Mouse (Mus musculus): Measurements from ENCODE around the gene Pllp.

The Pllp gene

GRCm38 (mm10) chr8:94695994-94696384 is at the start of gene Pllp:
Pllp (minus strand) TSS chr8:94696278.
- no peak for DNase-seq

- DNase-seq = no peak
These were observed 49.6 kb upstream of the Pllp start, which contains the start of gene Ccl22 for GRCm38 (mm10) chr8:94745476-94746184. Ccl22 (plus strand) TSS chr8:94745590.

DNA sequence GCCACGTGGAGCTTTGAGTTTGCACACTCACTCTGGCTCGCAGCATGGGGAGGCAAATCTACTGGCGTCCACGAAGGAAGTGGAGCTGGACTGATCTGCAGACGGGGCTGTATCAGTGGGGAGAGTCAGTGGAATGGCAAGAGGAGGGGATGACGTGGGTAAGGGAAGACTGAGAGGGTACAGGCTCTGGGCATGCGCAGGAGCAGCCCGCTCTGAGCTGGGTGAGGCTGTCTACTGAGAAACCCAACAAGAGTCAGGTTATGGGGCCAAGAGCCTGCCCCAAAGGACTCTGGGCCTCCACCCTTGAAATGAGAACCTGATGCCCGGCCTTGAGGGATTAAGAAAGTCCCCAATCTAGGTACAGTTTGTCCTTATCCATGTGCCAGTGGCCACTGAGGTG is 48.9 kb upstream of the Pllp start:
- DNase-seq = no peak

GRCm38 (mm10) chr8:94744484-94744883 is 48.4 kb upstream of the Pllp start:
- no peak for DNase-seq

DNA sequence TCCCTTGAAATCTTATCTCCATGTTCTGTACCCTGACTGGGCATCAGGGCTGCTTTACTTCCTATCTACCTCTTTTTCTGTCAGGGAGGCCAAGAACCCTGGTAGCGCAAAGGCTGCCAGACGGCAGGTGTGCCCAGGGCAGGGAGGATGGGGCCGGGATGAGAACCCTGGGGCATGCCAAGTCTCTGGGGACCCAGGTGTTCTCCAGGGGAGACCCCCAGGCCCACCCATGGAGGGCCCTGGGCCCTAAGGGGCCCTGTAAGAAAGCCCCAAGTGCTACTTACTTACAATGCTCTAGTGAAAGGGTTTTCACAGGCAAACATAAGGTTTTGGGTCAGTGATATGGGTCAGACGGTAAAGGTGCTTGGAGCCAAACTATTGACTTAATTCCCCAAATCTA is 45.6 kb upstream of the Pllp start:
- no peak for DNase-seq

DNA sequence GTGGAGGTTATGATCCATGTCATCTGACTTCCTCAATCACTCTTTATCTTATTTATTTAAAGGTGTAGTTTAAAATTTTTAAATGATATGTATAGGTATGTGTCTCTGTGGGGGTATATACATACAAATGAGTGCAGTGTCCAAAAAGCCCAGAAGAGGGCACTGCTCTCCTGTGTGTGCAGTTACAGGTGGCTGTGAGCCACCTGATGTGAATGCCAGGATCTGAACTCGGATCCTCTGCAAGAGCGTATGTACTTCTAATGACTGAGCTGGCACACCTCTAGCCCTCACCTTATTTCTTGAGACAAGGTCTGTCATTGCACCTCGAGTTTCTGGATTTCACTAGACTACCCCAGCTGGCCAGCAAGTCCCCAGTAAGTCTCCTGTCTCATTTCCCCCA is 44.5 kb upstream of the Pllp start:
- no peak for DNase-seq

DNA sequence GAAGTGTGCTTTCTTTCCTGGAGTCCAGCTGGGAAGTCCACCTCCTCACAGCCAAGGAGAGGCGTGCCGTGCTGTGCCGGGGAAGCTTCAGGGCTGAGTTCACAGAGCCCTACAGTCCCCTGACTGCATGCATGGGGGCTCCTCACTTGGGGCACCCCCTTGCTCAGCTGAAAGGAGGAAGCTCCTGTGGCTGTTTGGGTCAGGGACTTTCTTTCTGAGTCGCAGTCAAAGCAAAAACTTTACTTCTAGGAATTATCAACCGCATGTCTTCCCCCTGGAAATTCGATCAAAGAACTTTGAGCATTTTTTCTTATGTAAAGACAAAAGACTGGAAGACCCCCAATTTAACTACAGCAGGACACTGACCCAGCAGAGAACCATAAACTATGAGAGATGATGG is 43.8 kb upstream of the Pllp start:
- DNase-seq = no peak

GRCm38 (mm10) chr8:94735426-94736094 is 39.5 kb upstream of the Pllp start:
- DNase-seq = no peak

GRCm38 (mm10) chr8:94734735-94735350 is 38.8 kb upstream of the Pllp start:
- no peak for DNase-seq

DNA sequence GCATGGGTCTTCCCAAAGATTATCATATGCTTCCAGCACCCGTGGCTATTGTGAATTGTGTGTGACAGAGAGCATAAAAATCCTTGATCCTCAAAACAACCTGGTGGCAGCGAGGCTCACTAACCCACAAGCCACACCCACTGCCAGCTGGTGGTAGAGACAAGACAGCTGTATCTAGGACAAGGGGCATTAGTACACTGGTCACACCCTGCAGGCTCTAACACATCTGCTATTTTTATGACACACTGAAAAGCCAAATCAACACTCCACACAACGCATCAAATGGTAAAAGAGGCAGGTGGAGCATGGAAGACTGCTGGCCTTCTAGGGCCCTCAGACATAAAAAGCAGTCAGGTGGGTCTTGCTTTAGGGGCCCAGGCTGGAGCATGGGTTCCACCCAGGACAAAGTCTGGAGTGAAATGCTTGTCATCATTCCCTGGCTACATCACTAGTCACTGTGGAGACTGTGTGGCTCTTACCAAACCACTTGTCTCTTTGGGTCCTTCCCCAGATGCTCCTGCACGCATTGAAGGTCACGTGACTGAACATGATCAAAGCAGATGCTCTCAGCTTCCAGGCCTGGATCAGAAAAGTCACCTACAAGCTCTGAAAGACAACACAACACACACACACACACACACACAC is 37.9 kb upstream of the Pllp start:
- DNase-seq = no peak

DNA sequence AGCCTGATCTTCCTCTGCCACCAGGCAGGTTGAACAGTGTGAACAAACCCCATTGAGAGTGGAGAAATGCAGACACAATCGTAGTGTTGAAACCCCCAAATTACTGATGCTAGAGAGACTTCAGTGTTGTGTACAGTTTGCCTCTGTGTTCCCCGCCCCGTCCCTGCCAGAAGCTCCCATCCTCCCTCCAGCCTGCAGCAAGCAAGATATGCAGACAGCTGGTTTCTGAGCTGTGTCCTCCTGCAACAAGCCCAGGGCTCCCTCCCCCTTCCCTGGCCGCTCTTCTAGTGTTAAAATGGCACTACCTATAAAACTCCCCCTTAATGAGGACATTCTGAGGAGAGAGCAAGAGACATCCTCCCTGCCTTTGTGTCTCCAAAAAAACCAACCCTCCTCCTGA is 33.2 kb upstream of the Pllp start:
- no peak for DNase-seq

DNA sequence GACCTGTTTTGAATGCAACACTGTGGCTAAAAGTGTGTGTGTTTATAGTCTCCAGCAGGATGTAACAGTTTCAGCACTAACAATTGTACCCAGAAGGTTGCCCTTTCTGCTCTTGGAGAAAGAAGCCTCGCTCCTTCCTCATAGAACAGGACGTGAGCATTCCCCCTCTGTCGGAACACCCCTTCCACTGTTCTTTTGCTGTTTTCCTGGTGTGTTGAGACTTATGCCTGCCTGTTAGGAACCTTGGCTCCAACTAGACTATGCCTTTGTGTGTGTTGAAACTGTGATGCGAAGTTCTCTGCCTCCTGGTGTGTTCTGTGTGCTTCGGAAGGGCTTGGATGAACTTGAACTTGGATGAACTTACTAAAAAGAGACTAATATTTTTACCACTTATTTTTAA is 29.9 kb upstream of the Pllp start:
- no peak for DNase-seq

GRCm38 (mm10) chr8:94716841-94717240 is 20.8 kb upstream of the Pllp start:
- no peak for DNase-seq

DNA sequence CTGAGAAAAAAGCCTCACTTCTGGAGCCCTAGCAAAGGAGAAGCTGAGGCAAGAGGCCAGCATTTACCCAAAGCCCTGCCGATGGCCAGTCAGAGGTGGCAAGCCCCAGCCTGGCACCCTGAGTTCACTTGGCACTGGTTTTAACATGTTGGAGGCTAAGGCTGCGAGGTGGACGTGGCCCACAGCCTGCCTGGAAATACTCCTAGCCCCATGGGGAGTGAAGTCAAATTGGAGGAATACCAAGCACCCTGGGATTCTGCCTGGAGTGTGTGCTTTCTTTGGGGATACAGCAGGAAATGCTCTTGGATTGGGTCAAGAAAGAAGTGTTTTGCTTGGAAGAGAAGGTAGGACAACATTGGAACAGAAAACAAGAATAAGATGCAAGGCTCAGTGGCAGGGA is 19.8 kb upstream of the Pllp start:
- DNase-seq = no peak

DNA sequence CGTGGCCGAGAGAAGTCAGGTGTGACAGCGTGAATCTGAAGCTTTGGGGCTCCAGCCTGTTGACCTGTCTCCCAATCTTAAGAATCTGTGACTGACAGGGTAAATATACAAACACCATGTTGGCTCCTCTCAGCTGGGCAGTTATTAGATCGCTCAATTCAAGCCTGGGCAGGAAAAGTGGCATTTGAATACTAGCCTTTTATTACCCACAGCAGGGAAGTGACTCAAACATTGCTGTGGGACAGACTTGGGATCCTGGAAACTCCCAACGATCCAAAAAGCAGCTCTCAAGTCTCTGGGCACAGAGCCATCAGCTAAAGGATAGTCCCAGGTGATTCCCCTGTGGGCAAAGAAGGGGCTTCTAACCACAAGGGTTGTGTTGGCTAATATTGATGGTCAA is 18.5 kb upstream of the Pllp start:
- no peak for DNase-seq

- peak; percentile 67 to 73 for DNase-seq
These were observed 15.2 kb upstream of the Pllp start for GRCm38 (mm10) chr8:94711160-94711718.

- DNase-seq = no peak
These were observed 14.3 kb upstream of the Pllp start for GRCm38 (mm10) chr8:94710336-94710735.

GRCm38 (mm10) chr8:94706732-94707395 is 10.8 kb upstream of the Pllp start:
- DNase-seq = no peak

DNA sequence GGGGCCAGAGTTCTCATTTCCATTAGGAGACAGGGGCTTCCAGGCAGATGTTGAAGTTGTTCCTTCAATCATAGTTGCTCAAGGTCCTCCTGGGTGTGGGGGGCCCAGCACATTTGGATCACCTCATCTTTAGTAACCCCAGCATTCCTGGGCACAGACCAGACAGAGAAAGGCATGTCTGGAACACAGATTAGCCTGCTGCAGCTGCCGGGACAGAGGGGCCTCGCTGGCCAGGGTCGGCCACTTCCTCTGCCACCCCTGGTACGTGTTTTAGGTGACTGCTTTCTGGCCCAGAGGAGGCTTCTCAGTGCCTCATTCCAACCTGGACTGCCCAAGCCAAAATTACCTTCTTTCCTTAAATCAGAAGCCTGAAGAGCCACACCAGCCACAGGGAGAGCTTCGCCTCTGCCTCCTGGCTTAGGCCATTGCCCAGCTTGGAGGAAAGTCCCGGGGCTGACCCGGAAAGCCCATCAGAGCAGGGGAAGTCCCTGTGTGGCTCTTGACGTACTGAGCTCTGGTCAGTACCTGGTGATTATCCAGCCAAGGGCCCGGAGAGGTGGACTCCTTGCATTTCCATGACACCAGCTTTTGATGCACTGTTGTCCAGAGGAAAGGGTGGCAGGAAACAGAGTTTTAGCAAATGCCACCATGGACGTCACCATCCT is 9.6 kb upstream of the Pllp start:
- no peak for DNase-seq

DNA sequence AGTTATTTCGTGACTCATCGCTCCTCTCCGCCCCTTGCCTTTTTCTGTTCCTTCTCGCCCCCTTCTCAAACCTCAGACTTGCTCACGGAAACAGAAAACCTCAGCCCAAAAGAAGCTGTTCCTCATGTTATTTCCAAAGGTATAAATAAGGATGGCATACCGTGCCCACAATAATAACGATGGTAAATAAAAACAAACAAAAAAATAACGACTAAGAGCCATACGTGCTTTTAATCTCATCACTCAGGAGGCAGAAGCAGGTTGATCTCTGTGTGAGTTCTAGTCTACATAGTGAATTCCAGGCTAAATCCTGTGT is 8.5 kb upstream of the Pllp start:
- DNase-seq = no peak

DNA sequence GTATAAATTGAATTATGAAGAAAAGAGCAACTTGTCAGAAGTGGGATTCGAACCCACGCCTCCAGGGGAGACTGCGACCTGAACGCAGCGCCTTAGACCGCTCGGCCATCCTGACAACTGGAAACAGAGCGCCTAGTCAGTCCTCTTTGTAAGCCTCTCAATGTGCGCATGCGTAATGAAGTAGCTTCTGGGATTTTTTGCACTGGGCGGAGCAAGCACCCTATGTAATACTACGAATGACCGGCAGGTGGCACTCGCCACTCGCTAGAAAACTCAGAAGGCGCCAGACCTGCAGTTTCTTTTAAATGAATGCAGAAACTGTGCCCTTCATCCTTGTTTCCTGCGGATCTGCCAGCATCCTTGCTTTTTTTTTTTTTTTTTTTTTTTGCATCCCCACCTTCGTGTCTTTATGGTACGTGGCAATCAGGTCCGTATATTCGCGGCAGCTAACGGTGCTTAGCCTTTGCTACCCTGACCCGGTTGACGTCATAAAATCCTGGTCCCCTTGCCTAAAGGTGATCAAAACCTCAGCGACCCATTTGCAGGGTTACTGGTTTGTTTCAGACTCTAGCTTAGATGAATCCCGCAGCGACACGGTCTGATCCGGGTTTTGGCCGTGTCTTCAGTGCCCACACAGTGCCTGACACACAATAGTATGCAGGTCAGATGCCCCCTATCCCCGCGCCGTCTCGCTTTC is 8.0 kb upstream of the Pllp start:
- DNase-seq = peak; percentile 98 to 100
